Mouse (Mus musculus) liver, postnatal 0 days (tissue): ENCODE measurements around the gene G6pc3.
A peak's percentile ranks its signal among the peaks of the same experiment; 100 is the strongest.

Experiments
- CTCF ChIP-seq: sonication (generic); IDR thresholded peaks from 2 replicates; pipeline ENCODE4 v1.5.1; 2016; ENCODE audit warnings: antibody characterized with exemption, low read depth
- EP300 ChIP-seq: IDR thresholded peaks from 2 replicates; pipeline ENCODE4 v1.6.1; 2016; ENCODE audit warnings: antibody characterized with exemption, low read depth, mild to moderate bottlenecking

GRCm38 (mm10) chr11:102147213-102147989, 42.0 kb upstream of the G6pc3 start:
- TF ChIP-seq CTCF, result 0 out of 2 replicates have a peak, but pooled peaks have one; percentile 12
- TF ChIP-seq EP300, result no peak
